Mouse (Mus musculus): ENCODE measurements around the gene Rcn3. TPM values are rescaled to one million over a fixed set of nuclear protein-coding genes. Genes with fewer than 3 reads are reported as not detected.

Rcn3 gene
- polyA plus RNA-seq, 1 experiment: 3.1 TPM

DNA sequence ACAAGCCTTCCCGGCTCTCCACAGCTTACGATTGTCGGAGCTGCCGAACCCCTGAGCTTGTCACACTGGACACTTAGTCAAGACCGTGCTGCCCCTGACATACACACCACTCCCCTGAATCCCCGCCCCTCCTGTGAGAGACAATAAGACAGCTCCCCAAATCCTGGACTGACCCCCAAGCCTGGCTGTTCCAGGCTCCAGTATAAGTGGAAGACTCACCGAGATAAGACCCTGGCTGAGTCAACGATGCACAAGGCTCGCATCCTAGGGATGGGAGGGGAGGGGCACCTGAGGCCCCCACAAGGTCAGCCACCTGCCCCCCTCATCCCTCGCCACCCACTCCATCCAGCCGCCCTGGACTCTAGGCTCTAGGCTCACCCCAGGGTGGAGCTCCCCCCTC lies 39.8 kb upstream of the Rcn3 start:
- H3K27ac ChIP-seq (ENCODE audit: insufficient read depth, low read depth, low read length): no peak overlapping the region
- H3K4me1 ChIP-seq (ENCODE audit: control insufficient read depth, insufficient read depth, low read length): peaks cover 6% of the 10 kb centered on the region
- TF ChIP-seq CTCF (IDR thresholded peaks at IDR 0.05; ENCODE audit: low read depth, low read length) (no peak), POLR2A (IDR thresholded peaks at IDR 0.05; ENCODE audit: borderline replicate concordance, low read depth, low read length) (no peak)
- H3K4me3 ChIP-seq (ENCODE audit: insufficient read depth, low read length): no peak overlapping the region

DNA sequence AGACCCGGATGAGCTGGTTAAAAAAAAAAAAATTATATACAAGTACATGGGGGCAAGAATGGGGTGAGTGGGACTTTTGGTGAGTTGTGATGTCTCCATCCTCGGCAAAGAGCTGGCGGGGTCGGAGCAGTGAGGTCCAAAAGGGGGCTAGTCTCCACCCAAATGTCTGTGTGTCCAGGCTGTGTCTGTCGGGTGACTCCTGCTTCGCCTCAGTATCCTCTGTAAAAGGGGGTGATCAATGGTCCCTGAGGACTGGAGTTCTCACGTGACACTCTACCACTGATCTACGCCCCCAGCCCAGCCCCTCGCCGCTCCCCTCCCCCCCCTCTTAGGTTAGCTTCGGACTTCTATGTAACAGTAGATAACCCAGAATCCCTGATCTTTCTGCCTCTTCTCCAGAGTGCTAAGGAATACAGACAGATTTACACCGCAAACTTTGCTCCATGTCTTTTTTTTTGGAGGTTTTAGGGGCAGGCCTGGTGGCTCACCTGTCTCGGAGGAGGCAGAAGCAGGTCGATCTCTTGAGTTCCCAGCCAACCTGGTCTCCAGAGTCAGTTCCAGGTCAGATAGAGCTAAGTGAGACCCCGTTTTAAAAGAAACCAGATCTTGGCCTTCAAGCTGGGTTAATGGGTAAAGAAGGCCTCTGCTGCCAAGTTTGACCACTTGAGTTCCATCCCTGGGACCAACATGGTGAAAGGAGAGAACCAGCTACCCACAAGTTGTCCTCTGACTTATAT lies 37.9 kb upstream of the Rcn3 start:
- Histone ChIP-seq H3K4me3 (ENCODE audit: insufficient read depth, low read length) (peak overlapping the region; percentile 70), H3K27ac (ENCODE audit: insufficient read depth, low read depth, low read length) (peak overlapping the region; percentile 86), H3K4me1 (ENCODE audit: control insufficient read depth, insufficient read depth, low read length) (peaks cover 10% of the 10 kb centered on the region)
- TF ChIP-seq POLR2A (IDR thresholded peaks at IDR 0.05; ENCODE audit: borderline replicate concordance, low read depth, low read length) (no peak), CTCF (IDR thresholded peaks at IDR 0.05; ENCODE audit: low read depth, low read length) (no peak)

DNA sequence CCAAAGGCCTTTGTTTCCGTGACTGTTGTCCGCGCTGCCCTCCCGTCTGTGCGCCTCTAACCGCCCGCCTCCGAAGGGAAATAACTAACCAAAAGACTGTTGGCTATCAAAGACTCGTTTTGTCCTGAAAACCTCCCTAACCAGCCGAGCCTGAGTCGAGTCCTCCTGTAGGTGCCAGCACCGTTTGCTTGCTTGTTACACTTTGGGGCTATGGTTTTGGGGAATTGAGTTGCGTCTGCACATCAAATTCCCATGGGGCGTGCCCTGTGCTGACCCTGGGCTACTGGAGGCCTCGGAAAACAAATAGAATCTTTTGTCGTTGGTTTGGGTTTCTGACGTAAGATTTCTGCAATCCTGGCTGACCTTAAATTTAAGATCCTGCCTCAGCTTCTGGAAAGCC lies 37.3 kb upstream of the Rcn3 start:
- H3K27ac ChIP-seq (ENCODE audit: insufficient read depth, low read depth, low read length): peak overlapping the region; percentile 86
- TF ChIP-seq POLR2A (IDR thresholded peaks at IDR 0.05; ENCODE audit: borderline replicate concordance, low read depth, low read length): no peak; the same call in 1 of the 2 replicates
- TF ChIP-seq CTCF (IDR thresholded peaks at IDR 0.05; ENCODE audit: low read depth, low read length): no peak
- H3K4me3 ChIP-seq (ENCODE audit: insufficient read depth, low read length): peak overlapping the region; percentile 70
- peaks cover 12% of the 10 kb centered on the region for H3K4me1 ChIP-seq (ENCODE audit: control insufficient read depth, insufficient read depth, low read length)

DNA sequence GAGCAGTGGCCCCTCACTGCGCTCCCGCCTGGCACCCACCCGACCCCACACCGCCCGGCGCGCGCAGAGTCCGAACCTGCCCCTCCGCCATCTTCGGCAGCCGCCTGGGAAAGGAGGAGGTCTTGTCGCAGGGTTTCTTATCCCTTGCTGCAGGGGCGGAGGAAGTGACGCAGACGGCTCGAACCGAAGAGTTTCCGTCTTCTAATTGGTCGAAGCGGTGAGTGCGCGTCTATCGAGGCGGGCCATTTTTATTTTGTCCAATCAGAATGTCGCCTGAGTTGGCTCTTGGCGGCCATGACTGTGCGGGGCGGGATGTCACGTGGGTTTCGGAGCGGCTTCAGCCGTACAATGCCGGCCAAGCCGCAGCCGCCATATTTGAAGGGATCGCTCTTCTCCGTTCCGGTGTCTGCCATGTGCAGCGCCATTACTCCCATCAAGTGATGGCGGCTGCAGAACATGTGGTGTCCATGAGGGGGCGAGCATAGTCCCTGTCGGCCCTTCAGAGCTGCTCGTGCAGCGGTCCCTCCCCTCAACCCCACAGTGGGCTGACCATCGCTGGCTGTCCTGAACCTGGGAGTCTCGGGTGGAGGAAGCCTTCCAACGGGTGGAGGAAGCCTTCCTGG lies 36.7 kb upstream of the Rcn3 start, which contains the start of gene Rpl13a:
Gene Rpl13a (minus strand): TSS at position 138 of the 623 bp plus-strand sequence.
- TF ChIP-seq CTCF (IDR thresholded peaks at IDR 0.05; ENCODE audit: low read depth, low read length) (no peak), POLR2A (IDR thresholded peaks at IDR 0.05; ENCODE audit: borderline replicate concordance, low read depth, low read length) (no peak)

DNA sequence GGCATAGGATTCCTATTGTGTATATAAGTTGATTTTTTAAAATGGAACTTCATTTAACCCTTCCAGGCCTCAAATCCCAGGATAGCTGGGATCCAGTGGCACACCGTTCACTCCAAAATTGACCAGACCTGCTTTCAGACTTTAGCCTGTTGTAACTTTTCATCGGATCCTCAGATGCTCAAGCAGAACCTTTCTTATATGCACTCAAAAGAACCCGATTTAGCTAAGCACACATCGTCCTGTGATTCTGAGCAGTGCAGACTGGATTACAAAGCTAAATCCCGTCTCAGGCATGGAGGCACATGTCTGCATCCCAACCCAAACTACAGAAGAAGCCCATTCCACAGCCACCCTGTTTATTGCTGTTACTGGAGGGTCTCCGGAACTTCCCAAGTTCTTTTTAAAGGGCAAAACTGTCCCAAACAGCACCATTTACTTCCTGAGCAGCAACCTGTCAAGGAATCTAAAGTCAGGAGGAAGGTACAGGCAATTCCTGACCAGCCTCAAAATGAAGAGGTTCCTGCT lies 35.7 kb upstream of the Rcn3 start:
- Histone ChIP-seq H3K4me1 (ENCODE audit: control insufficient read depth, insufficient read depth, low read length) (peaks cover 15% of the 10 kb centered on the region), H3K27ac (ENCODE audit: insufficient read depth, low read depth, low read length) (peak overlapping the region; percentile 84), H3K4me3 (ENCODE audit: insufficient read depth, low read length) (peak overlapping the region; percentile 72)
- TF ChIP-seq CTCF (IDR thresholded peaks at IDR 0.05; ENCODE audit: low read depth, low read length): no peak
- no peak for TF ChIP-seq POLR2A (IDR thresholded peaks at IDR 0.05; ENCODE audit: borderline replicate concordance, low read depth, low read length)

More for the DNA sequence above, 36.7 kb upstream of the Rcn3 start, which contains the start of gene Rpl13a:
- H3K27ac ChIP-seq (ENCODE audit: insufficient read depth, low read depth, low read length): peak within 1 kb of the TSS; percentile 86
- H3K4me1 ChIP-seq (ENCODE audit: control insufficient read depth, insufficient read depth, low read length): peaks cover 12% of the 10 kb centered on the region
- peak within 1 kb of the TSS; percentile 72 for H3K4me3 ChIP-seq (ENCODE audit: insufficient read depth, low read length)

DNA sequence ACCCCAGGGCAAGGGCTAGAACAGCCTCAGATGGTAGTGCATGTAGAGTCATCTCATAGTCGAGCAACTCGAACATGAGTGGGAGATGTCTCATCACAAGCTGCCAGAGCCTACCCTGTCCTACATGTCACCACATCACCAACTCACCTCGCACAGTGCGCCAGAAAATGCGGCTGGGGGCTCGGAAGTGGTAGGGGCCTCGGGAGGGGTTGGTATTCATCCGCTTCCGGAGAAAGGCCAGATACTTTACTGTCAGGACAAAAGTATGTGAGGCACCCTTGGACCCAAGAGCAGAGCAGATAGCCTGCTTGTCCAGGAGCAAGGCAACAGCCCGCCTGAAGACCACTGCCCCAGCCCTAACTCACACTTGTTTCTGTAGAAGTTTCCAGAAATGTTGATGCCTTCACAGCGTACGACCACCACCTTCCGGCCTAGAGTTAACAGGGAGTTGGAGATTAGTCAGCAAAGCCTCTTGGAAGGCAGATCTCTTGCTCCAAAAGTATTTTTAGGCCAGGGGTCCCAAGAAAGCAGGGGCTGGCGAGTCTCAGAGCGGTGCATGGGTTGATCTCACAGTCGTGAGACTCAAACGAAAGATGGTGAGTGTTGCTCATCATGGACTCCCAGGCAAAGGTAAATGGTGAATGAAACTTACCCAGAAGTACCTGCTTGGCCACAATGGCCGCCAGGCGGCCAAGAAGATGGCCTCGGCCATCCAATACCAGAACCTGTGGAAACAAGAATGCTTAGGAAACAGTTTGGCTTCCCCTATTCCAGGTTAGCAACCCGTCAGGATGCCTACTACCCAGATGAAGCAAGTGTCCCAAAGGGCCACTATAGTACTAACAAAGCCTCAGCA lies 35.1 kb upstream of the Rcn3 start:
- peaks cover 20% of the 10 kb centered on the region for H3K4me1 ChIP-seq (ENCODE audit: control insufficient read depth, insufficient read depth, low read length)
- TF ChIP-seq CTCF (IDR thresholded peaks at IDR 0.05; ENCODE audit: low read depth, low read length): no peak
- no peak for TF ChIP-seq POLR2A (IDR thresholded peaks at IDR 0.05; ENCODE audit: borderline replicate concordance, low read depth, low read length)
- H3K4me3 ChIP-seq (ENCODE audit: insufficient read depth, low read length): peak overlapping the region; percentile 72
- H3K27ac ChIP-seq (ENCODE audit: insufficient read depth, low read depth, low read length): peak overlapping the region; percentile 84

DNA sequence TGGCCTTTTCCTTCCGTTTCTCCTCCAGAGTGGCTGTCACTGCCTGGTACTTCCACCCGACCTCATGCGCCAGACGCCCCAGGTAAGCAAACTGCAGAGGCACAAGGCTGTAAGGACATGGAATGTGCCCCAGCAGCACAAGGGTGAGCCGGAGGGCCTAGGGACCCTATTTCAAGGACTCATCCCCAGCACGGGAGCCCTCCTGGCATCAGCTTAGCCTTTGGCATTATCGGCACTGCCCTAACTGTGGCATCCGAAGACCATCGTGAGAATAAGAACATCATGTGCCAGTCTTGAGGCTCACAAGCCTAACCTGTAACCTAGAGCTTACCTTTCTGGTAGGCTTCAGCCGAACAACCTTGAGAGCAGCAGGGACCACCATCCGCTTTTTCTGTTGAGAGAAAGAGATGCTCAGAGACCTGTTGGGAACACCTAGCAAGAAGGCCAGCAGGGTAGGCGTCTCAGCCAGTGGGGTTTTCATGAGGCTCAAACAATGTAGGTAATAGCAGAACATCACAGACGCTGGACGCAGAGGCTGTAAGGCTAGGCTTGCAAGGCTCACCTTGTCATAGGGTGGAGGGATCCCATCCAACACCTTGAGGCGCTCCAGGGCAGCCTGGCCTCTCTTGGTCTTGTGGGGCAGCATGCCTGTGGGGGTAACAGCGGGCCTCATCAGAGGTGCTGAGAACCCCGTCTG lies 34.3 kb upstream of the Rcn3 start:
- H3K4me3 ChIP-seq (ENCODE audit: insufficient read depth, low read length): peak overlapping the region; percentile 72
- peak overlapping the region; percentile 84 for H3K27ac ChIP-seq (ENCODE audit: insufficient read depth, low read depth, low read length)
- no peak for TF ChIP-seq POLR2A (IDR thresholded peaks at IDR 0.05; ENCODE audit: borderline replicate concordance, low read depth, low read length)
- TF ChIP-seq CTCF (IDR thresholded peaks at IDR 0.05; ENCODE audit: low read depth, low read length): no peak
- H3K4me1 ChIP-seq (ENCODE audit: control insufficient read depth, insufficient read depth, low read length): peaks cover 28% of the 10 kb centered on the region

DNA sequence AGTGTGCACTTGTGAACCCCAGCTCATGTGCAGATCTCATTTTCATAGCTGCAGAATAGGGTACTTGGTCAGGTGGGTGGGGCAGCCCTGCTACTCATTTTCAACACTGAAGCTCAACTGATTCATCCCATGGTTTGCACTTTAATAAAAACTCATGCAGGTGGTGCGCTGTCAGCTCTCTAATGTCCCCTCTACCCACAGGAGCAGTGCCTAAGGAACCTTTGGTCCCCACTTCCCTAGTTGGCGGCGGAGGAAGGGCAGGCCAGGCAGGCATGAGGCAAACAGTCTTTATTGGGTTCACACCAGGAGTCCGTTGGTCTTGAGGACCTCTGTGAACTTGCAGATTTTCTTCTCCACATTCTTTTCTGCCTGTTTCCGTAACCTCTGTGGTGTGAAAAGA lies 33.6 kb upstream of the Rcn3 start:
- Histone ChIP-seq H3K27ac (ENCODE audit: insufficient read depth, low read depth, low read length) (peak overlapping the region; percentile 84; the same call in 1 of the 2 replicates), H3K4me1 (ENCODE audit: control insufficient read depth, insufficient read depth, low read length) (peaks cover 28% of the 10 kb centered on the region), H3K4me3 (ENCODE audit: insufficient read depth, low read length) (peak overlapping the region; percentile 72)

DNA sequence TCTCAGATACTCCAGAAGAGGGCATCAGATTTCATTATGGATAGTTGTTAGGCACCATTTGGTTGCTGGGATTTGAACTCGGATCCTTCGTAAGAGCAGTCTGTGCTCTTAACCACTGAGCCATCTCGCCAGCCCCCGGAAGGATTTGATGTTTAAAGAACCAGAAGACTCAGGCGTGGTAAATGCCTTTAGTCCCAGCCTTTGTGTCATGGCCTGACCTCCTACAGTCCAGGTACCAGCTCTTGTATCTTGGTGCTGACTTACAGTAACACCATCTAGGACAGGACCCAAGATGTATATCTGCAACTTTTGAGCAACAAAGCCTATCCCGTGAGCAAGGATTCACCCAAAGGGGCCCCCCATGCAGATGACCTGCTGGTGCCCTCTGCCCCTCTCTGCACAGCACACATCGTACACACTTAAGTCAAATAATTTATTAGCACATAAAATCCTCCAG lies 33.2 kb upstream of the Rcn3 start:
- H3K4me1 ChIP-seq (ENCODE audit: control insufficient read depth, insufficient read depth, low read length): peaks cover 27% of the 10 kb centered on the region
- peak overlapping the region; percentile 84 for H3K27ac ChIP-seq (ENCODE audit: insufficient read depth, low read depth, low read length)
- peak overlapping the region; percentile 13 for H3K4me3 ChIP-seq (ENCODE audit: insufficient read depth, low read length)
- no peak for TF ChIP-seq POLR2A (IDR thresholded peaks at IDR 0.05; ENCODE audit: borderline replicate concordance, low read depth, low read length)
- no peak; the same call in 1 of the 2 replicates for TF ChIP-seq CTCF (IDR thresholded peaks at IDR 0.05; ENCODE audit: low read depth, low read length)

Data from bone marrow macrophage, adult 2 months (primary cell).